Mouse (Mus musculus) neural tube, embryonic 13.5 days (tissue): ENCODE data around the gene Ehd4. TPM values are rescaled to one million over a fixed set of nuclear protein-coding genes. Genes with fewer than 3 reads are reported as not detected.

Source experiments
- ATAC-seq: fragments of 200-750 bp; cut with Nextera tagmentation; 2 replicates; pipeline ENCODE4 v1.8.0; 2017; ENCODE audit warnings: low read depth, mild to moderate bottlenecking, moderate TSS enrichment, moderate library complexity
- H3K27ac ChIP-seq: fragments of 300-500 bp; sonication (generic); replicated peaks from 2 replicates; pipeline ENCODE4 v1.5.1; 2015; ENCODE audit warnings: moderate library complexity, mild to moderate bottlenecking, inconsistent platforms
- H3K27me3 ChIP-seq: fragments of 300-500 bp; sonication (generic); 2 replicates; pipeline ENCODE4 v1.6.1; 2015; ENCODE audit warnings: mild to moderate bottlenecking, inconsistent platforms
- H3K36me3 ChIP-seq: fragments of 300-500 bp; sonication (generic); 2 replicates; pipeline ENCODE4 v1.6.1; 2015; ENCODE audit warnings: mild to moderate bottlenecking, inconsistent platforms
- H3K4me1 ChIP-seq: fragments of 300-500 bp; sonication (generic); replicated peaks from 2 replicates; pipeline ENCODE4 v1.6.1; 2015; ENCODE audit warnings: inconsistent platforms
- H3K4me2 ChIP-seq: fragments of 300-500 bp; sonication (generic); 2 replicates; pipeline ENCODE4 v1.6.1; 2015; ENCODE audit warnings: inconsistent platforms, mild to moderate bottlenecking, moderate library complexity
- H3K4me3 ChIP-seq: fragments of 300-500 bp; sonication (generic); 2 replicates; pipeline ENCODE4 v1.5.1; 2015; ENCODE audit warnings: mild to moderate bottlenecking, inconsistent platforms
- H3K9ac ChIP-seq: fragments of 300-500 bp; sonication (generic); 2 replicates; pipeline ENCODE4 v1.6.1; 2015; ENCODE audit warnings: moderate library complexity, mild to moderate bottlenecking, inconsistent platforms
- H3K9me3 ChIP-seq: fragments of 300-500 bp; sonication (generic); 2 replicates; pipeline ENCODE4 v1.6.1; 2016; ENCODE audit warnings: inconsistent platforms
- WGBS: fragments of 180-500 bp; shearing (Covaris S2); methylation state at CpG from one replicate; pipeline ENCODE4 v1.1.7; 2015; 5-methylcytosine and 5-hydroxymethylcytosine counted together
- polyA plus RNA-seq: library from polyadenylated mRNA; unstranded; fragments of >200 nt; fragmentation: Nextera tagmentation; extraction: Ambion mirVana; gene quantifications from 2 replicates; pipeline ENCODE4 v1.2.1, GENCODE M21; 2015

Ehd4 gene
- polyA plus RNA-seq, 1 experiment from 2014 or later: 15.1 TPM

GRCm38 (mm10) chr2:120165474-120165873 lies 11.1 kb upstream of the Ehd4 start:
- ATAC-seq: no peak
- 82% methylated on average over 10 of the region's 10 CpGs for WGBS

GRCm38 (mm10) chr2:120159434-120159833 lies 5.0 kb upstream of the Ehd4 start:
- ATAC-seq: no peak
- WGBS: 85% methylated on average over 2 of the region's 2 CpGs

More at GRCm38 (mm10) chr2:120165474-120165873, 11.1 kb upstream of the Ehd4 start:
- no peak overlapping the region for H3K4me3 ChIP-seq
- no peak overlapping the region for H3K4me2 ChIP-seq
- H3K4me1 ChIP-seq: no peaks in the 10 kb centered on the region
- H3K36me3 ChIP-seq: no peaks in the 10 kb centered on the region
- H3K9me3 ChIP-seq: no peaks in the 10 kb centered on the region
- H3K27ac ChIP-seq: no peak overlapping the region
- H3K9ac ChIP-seq: no peak overlapping the region
- H3K27me3 ChIP-seq: no peaks in the 10 kb centered on the region

GRCm38 (mm10) chr2:120158846-120159245 lies 4.4 kb upstream of the Ehd4 start:
- H3K4me3 ChIP-seq: no peak overlapping the region
- H3K4me2 ChIP-seq: no peak overlapping the region
- no peak overlapping the region for H3K27ac ChIP-seq
- WGBS: 53% methylated on average over 1 of the region's 1 CpGs
- no peak for ATAC-seq
- H3K9ac ChIP-seq: no peak overlapping the region
- peaks cover 6% of the 10 kb centered on the region for H3K4me1 ChIP-seq
- H3K27me3 ChIP-seq: no peaks in the 10 kb centered on the region
- no peaks in the 10 kb centered on the region for H3K9me3 ChIP-seq
- H3K36me3 ChIP-seq: no peaks in the 10 kb centered on the region

More at GRCm38 (mm10) chr2:120159434-120159833, 5.0 kb upstream of the Ehd4 start:
- H3K27me3 ChIP-seq: no peaks in the 10 kb centered on the region
- H3K4me3 ChIP-seq: no peak overlapping the region
- H3K4me1 ChIP-seq: peaks cover 4% of the 10 kb centered on the region; the same call in 1 of the 2 replicates
- no peaks in the 10 kb centered on the region for H3K9me3 ChIP-seq
- H3K9ac ChIP-seq: no peak overlapping the region
- H3K27ac ChIP-seq: no peak overlapping the region
- H3K4me2 ChIP-seq: no peak overlapping the region
- H3K36me3 ChIP-seq: no peaks in the 10 kb centered on the region

GRCm38 (mm10) chr2:120158016-120158415 lies 3.6 kb upstream of the Ehd4 start:
- Histone ChIP-seq H3K9ac (no peak overlapping the region), H3K9me3 (no peaks in the 10 kb centered on the region), H3K27ac (no peak overlapping the region), H3K4me2 (no peak overlapping the region), H3K36me3 (no peaks in the 10 kb centered on the region), H3K27me3 (no peaks in the 10 kb centered on the region), H3K4me3 (no peak overlapping the region), H3K4me1 (peaks cover 12% of the 10 kb centered on the region)
- no peak for ATAC-seq
- WGBS: 56% methylated on average over 5 of the region's 5 CpGs

GRCm38 (mm10) chr2:120157606-120158005 lies 3.2 kb upstream of the Ehd4 start:
- Histone ChIP-seq H3K27me3 (0 out of 2 replicates have a peak, but pooled peaks cover 2% of the 10 kb centered on the region), H3K4me2 (no peak overlapping the region), H3K9ac (no peak overlapping the region), H3K9me3 (no peaks in the 10 kb centered on the region), H3K27ac (no peak overlapping the region), H3K4me1 (peaks cover 12% of the 10 kb centered on the region), H3K36me3 (no peaks in the 10 kb centered on the region), H3K4me3 (no peak overlapping the region)
- 64% methylated on average over 2 of the region's 2 CpGs for WGBS
- ATAC-seq: no peak

- Histone ChIP-seq H3K4me1 (peaks cover 12% of the 10 kb centered on the region), H3K4me3 (peak overlapping the region; percentile 72), H3K9ac (peak overlapping the region; percentile 71), H3K27ac (no peak overlapping the region; the same call in 1 of the 2 replicates), H3K4me2 (peak overlapping the region; percentile 96), H3K27me3 (0 out of 2 replicates have a peak, but pooled peaks cover 2% of the 10 kb centered on the region), H3K9me3 (no peaks in the 10 kb centered on the region), H3K36me3 (no peaks in the 10 kb centered on the region)
- ATAC-seq: peak; percentile 37
- WGBS: 3% methylated on average over 38 of the region's 38 CpGs
Observed at GRCm38 (mm10) chr2:120153586-120154360, 633 bp downstream of the Ehd4 start.

GRCm38 (mm10) chr2:120150571-120150970 lies 3.8 kb downstream of the Ehd4 start:
- no peak for ATAC-seq
- no peaks in the 10 kb centered on the region for H3K36me3 ChIP-seq
- H3K27ac ChIP-seq: no peak overlapping the region
- H3K9me3 ChIP-seq: no peaks in the 10 kb centered on the region
- H3K27me3 ChIP-seq: 0 out of 2 replicates have a peak, but pooled peaks cover 2% of the 10 kb centered on the region
- WGBS: 75% methylated on average over 3 of the region's 3 CpGs
- no peak overlapping the region for H3K4me3 ChIP-seq
- no peak overlapping the region for H3K4me2 ChIP-seq
- H3K9ac ChIP-seq: no peak overlapping the region
- H3K4me1 ChIP-seq: peaks cover 12% of the 10 kb centered on the region

GRCm38 (mm10) chr2:120149634-120150033 lies 4.8 kb downstream of the Ehd4 start:
- Histone ChIP-seq H3K27ac (no peak overlapping the region), H3K36me3 (no peaks in the 10 kb centered on the region), H3K4me2 (no peak overlapping the region), H3K4me3 (no peak overlapping the region), H3K27me3 (0 out of 2 replicates have a peak, but pooled peaks cover 2% of the 10 kb centered on the region), H3K4me1 (peaks cover 7% of the 10 kb centered on the region), H3K9me3 (no peaks in the 10 kb centered on the region), H3K9ac (no peak overlapping the region)
- no peak for ATAC-seq
- 93% methylated on average over 7 of the region's 7 CpGs for WGBS

- H3K9ac ChIP-seq: no peak overlapping the region
- 0 out of 2 replicates have a peak, but pooled peaks cover 2% of the 10 kb centered on the region for H3K27me3 ChIP-seq
- H3K4me1 ChIP-seq: no peaks in the 10 kb centered on the region
- WGBS: 86% methylated on average over 3 of the region's 3 CpGs
- no peak overlapping the region for H3K4me2 ChIP-seq
- H3K27ac ChIP-seq: no peak overlapping the region
- no peak for ATAC-seq
- no peak overlapping the region for H3K4me3 ChIP-seq
- no peaks in the 10 kb centered on the region for H3K36me3 ChIP-seq
- H3K9me3 ChIP-seq: no peaks in the 10 kb centered on the region
Observed at GRCm38 (mm10) chr2:120147999-120148398, 6.4 kb downstream of the Ehd4 start.

- WGBS: 69% methylated on average over 2 of the region's 2 CpGs
- H3K9me3 ChIP-seq: no peaks in the 10 kb centered on the region
- ATAC-seq: no peak
- no peaks in the 10 kb centered on the region for H3K4me1 ChIP-seq
- H3K27ac ChIP-seq: no peak overlapping the region
- H3K4me3 ChIP-seq: no peak overlapping the region
- no peaks in the 10 kb centered on the region for H3K27me3 ChIP-seq
- H3K4me2 ChIP-seq: no peak overlapping the region
- H3K9ac ChIP-seq: no peak overlapping the region
- H3K36me3 ChIP-seq: no peaks in the 10 kb centered on the region
Observed at GRCm38 (mm10) chr2:120147364-120147763, 7.0 kb downstream of the Ehd4 start.

GRCm38 (mm10) chr2:120146543-120146942 lies 7.9 kb downstream of the Ehd4 start:
- no peak for ATAC-seq

GRCm38 (mm10) chr2:120144390-120144789 lies 10.0 kb downstream of the Ehd4 start:
- no peaks in the 10 kb centered on the region for H3K9me3 ChIP-seq
- H3K4me2 ChIP-seq: no peak overlapping the region
- no peak for ATAC-seq
- H3K27ac ChIP-seq: no peak overlapping the region
- no peaks in the 10 kb centered on the region for H3K36me3 ChIP-seq
- no peak overlapping the region for H3K9ac ChIP-seq
- WGBS: 91% methylated on average over 4 of the region's 4 CpGs
- H3K4me1 ChIP-seq: no peaks in the 10 kb centered on the region
- no peak overlapping the region for H3K4me3 ChIP-seq
- no peaks in the 10 kb centered on the region for H3K27me3 ChIP-seq

More at GRCm38 (mm10) chr2:120146543-120146942, 7.9 kb downstream of the Ehd4 start:
- no peak overlapping the region for H3K4me3 ChIP-seq
- H3K27ac ChIP-seq: no peak overlapping the region
- no peaks in the 10 kb centered on the region for H3K36me3 ChIP-seq
- no peaks in the 10 kb centered on the region for H3K9me3 ChIP-seq
- no peaks in the 10 kb centered on the region for H3K27me3 ChIP-seq
- WGBS: 90% methylated on average over 2 of the region's 2 CpGs
- no peak overlapping the region for H3K9ac ChIP-seq
- H3K4me2 ChIP-seq: no peak overlapping the region
- no peaks in the 10 kb centered on the region for H3K4me1 ChIP-seq
